10 mouse cellular contexts compared by ENCODE assay signal in genomic region chr7:16629598-16630296, GRCm38 (mm10). TPM values are rescaled to one million over a fixed set of nuclear protein-coding genes. Genes with fewer than 3 reads are reported as not detected.
A peak's percentile ranks its signal among the peaks of the same experiment; 100 is the strongest.
DNase-seq lines count a peak whose midpoint lies in the region; ATAC-seq and TF ChIP-seq lines count a peak whose summit lies in the region.
"Had no signal": no experiment of that assay in that cellular context is flagged by ENCODE, and none has a peak within 500 bp of the region (broad histone marks: within the 10 kb centered on the region; RNA-seq: fewer than 3 reads in every experiment).

No protein-coding gene starts in this region.

- H3K4me2 ChIP-seq in midbrain, embryonic 16.5 days (ENCODE audit: low read length): no peak overlapping the region
- H3K4me2 ChIP-seq: stomach, embryonic 15.5 days had no signal

- WGBS in midbrain, embryonic 16.5 days: 20% methylated on average over 10 of the region's 10 CpGs

- ATAC-seq in CD4-positive, CD25-positive, alpha-beta regulatory T cell, adult 4 months: peak; percentile 22
- peak; percentile 47 for ATAC-seq in granulocyte monocyte progenitor cell, adult 5-6 weeks (replicated peaks; ENCODE audit: poor library complexity, severe bottlenecking)
- ATAC-seq in midbrain, embryonic 16.5 days: peak; percentile 54

- no peaks in the 10 kb centered on the region for H3K27me3 ChIP-seq in midbrain, embryonic 16.5 days (ENCODE audit: control insufficient read depth, insufficient read depth, low read depth, low read length)
- H3K27me3 ChIP-seq: stomach, embryonic 15.5 days had no signal

- intact Hi-C loops in gastrocnemius, adult 2 months (cut with DNase I): loop anchor here (1.0 kb wide), 1 partner anchor 66 kb away; no protein-coding TSS in a partner anchor
- intact Hi-C loops in left cerebral cortex, postnatal 25 days (cut with DNase I): loop anchor here (1.0 to 5.0 kb wide), 3 partner anchors 66 to 183 kb away; no protein-coding TSS in a partner anchor

- no peaks in the 10 kb centered on the region for H3K9me3 ChIP-seq in midbrain, embryonic 16.5 days (replicated peaks; ENCODE audit: control insufficient read depth, low read length, poor library complexity, severe bottlenecking)
- H3K9me3 ChIP-seq: stomach, embryonic 15.5 days had no signal

- no peak overlapping the region for H3K27ac ChIP-seq in gastrocnemius, adult 2 months
- no peak overlapping the region for H3K27ac ChIP-seq in midbrain, embryonic 16.5 days (ENCODE audit: low read length)
- H3K27ac ChIP-seq: stomach, embryonic 15.5 days had no signal

- 0 out of 2 replicates have a peak, but pooled peaks cover 3% of the 10 kb centered on the region for H3K4me1 ChIP-seq in midbrain, embryonic 16.5 days (ENCODE audit: control insufficient read depth, insufficient read depth, low read length)
- H3K4me1 ChIP-seq: stomach, embryonic 15.5 days had no signal

- no peak overlapping the region for H3K9ac ChIP-seq in midbrain, embryonic 16.5 days (ENCODE audit: low read depth, low read length)
- H3K9ac ChIP-seq: stomach, embryonic 15.5 days had no signal

- H3K36me3 ChIP-seq in midbrain, embryonic 16.5 days (ENCODE audit: control insufficient read depth, insufficient read depth, low read length): no peaks in the 10 kb centered on the region
- H3K36me3 ChIP-seq: stomach, embryonic 15.5 days had no signal

- no peak overlapping the region for H3K4me3 ChIP-seq in gastrocnemius, adult 2 months
- no peak overlapping the region for H3K4me3 ChIP-seq in midbrain, embryonic 16.5 days (ENCODE audit: low read depth, low read length)
- H3K4me3 ChIP-seq: stomach, embryonic 15.5 days had no signal

- no peak for DNase-seq in gastrocnemius, adult 2 months
- DNase-seq in gastrocnemius, postnatal 25 days: no peak
- DNase-seq in cerebellum, adult 18-20 months: peak; percentile 55 to 63
- DNase-seq in left cerebral cortex, postnatal 25 days (ENCODE audit: low spot score in 2 of 2): peak; percentile 67 to 68
- peak; percentile 79 for DNase-seq in thymus, postnatal 14 days

- peak; percentile 84 for TF ChIP-seq CTCF in gastrocnemius, adult 2 months (IDR thresholded peaks at IDR 0.05)

RNA-seq across cellular contexts. Expression of gene Arhgap35, which starts 15.0 kb away (rescaled TPM):
- total RNA-seq in gastrocnemius, adult 2 months (2021): 10 to 100 TPM; 19.3 to 20.6 TPM
- 10 to 100 TPM; 15.3 to 16.5 TPM for total RNA-seq in gastrocnemius, postnatal 25 days (2021)
- 1 to 10 TPM; 2.7 to 3.1 TPM for polyA plus RNA-seq in CD4-positive, CD25-positive, alpha-beta regulatory T cell, adult 4 months (2017; shearing (Covaris generic))
- total RNA-seq in granulocyte monocyte progenitor cell, adult 5-6 weeks (2014; fragmentation: Nextera tagmentation): 7.6 and 10.9 TPM in 2 replicates
- total RNA-seq in granulocyte monocyte progenitor cell, adult 5-6 weeks (2017): 6.6 and 7.6 TPM in 2 replicates
- total RNA-seq in left cerebral cortex, postnatal 25 days (2021): 100 to 1,000 TPM; 137 to 139 TPM
- 32.2 and 34.7 TPM in 2 replicates for polyA plus RNA-seq in midbrain, embryonic 16.5 days (2015; fragmentation: Nextera tagmentation; extraction: Ambion mirVana)

RNA-seq across cellular contexts. Expression of gene Ceacam15, which starts 45.8 kb away (rescaled TPM):
- not detected for total RNA-seq in gastrocnemius, adult 2 months (2021)
- total RNA-seq in gastrocnemius, postnatal 25 days (2021): not detected
- polyA plus RNA-seq in CD4-positive, CD25-positive, alpha-beta regulatory T cell, adult 4 months (2017; shearing (Covaris generic)): 1 to 10 TPM in 1 of 2 experiments, under 1 TPM in 1; 0.91 to 1.2 TPM
- total RNA-seq in granulocyte monocyte progenitor cell, adult 5-6 weeks (2014; fragmentation: Nextera tagmentation): not detected in 2 replicates
- not detected in 2 replicates for total RNA-seq in granulocyte monocyte progenitor cell, adult 5-6 weeks (2017)
- not detected for total RNA-seq in left cerebral cortex, postnatal 25 days (2021)
- not detected in 2 replicates for polyA plus RNA-seq in midbrain, embryonic 16.5 days (2015; fragmentation: Nextera tagmentation; extraction: Ambion mirVana)
- total RNA-seq: layer of hippocampus, adult 18-20 months had no signal
- polyA plus RNA-seq: stomach, embryonic 15.5 days had no signal

Comparison
In these comparisons a context has a peak if more than half of its experiments do, and no peak if none do; other contexts are left out.
1. DNase-seq: peak in cerebellum, adult 18-20 months (2 of 2), left cerebral cortex, postnatal 25 days (2 of 2) and thymus, postnatal 14 days (single experiment); none in gastrocnemius, adult 2 months (single experiment) and gastrocnemius, postnatal 25 days (single experiment).
2. RNA of gene Arhgap35, which starts 15.0 kb away (total RNA-seq): 137 to 139 TPM in left cerebral cortex, postnatal 25 days; 19.3 to 20.6 TPM in gastrocnemius, adult 2 months, 15.3 to 16.5 TPM in gastrocnemius, postnatal 25 days and 6.6 to 10.9 TPM in granulocyte monocyte progenitor cell, adult 5-6 weeks; every median in the first group is over 4 times any median in the second.
3. Peak in every context shown above with its lines, with median percentiles within 50 percentile points of each other: ATAC-seq.